ENCODE assay signal across 25 mouse cellular contexts in genomic region chr10:87325143-87325542, GRCm38 (mm10).
DNase-seq lines count a peak whose midpoint lies in the region; ATAC-seq and TF ChIP-seq lines count a peak whose summit lies in the region.
"Had no signal": no experiment of that assay in that cellular context is flagged by ENCODE, and none has a peak within 500 bp of the region (broad histone marks: within the 10 kb centered on the region; RNA-seq: fewer than 3 reads in every experiment).

No protein-coding gene starts in this region.

- no peak for TF ChIP-seq POLR2A in brain, embryonic 14.5 days (IDR thresholded peaks at IDR 0.05; ENCODE audit: borderline replicate concordance, extremely low read depth, insufficient read depth, insufficient read length, poor library complexity, severe bottlenecking)

- H3K4me1 ChIP-seq in hindbrain, embryonic 13.5 days (replicated peaks), result 0 out of 2 replicates have a peak, but pooled peaks cover 8% of the 10 kb centered on the region
- H3K4me1 ChIP-seq in hindbrain, embryonic 12.5 days, result no peaks in the 10 kb centered on the region
- peaks cover 14% of the 10 kb centered on the region for H3K4me1 ChIP-seq in forebrain, embryonic 14.5 days (ENCODE audit: control insufficient read depth, insufficient read depth, low read length)
- no peaks in the 10 kb centered on the region for H3K4me1 ChIP-seq in hindbrain, postnatal 0 days (ENCODE audit: insufficient read depth, low read length)
- H3K4me1 ChIP-seq: embryonic facial prominence, embryonic 15.5 days had no signal

- no peak for ATAC-seq in hindbrain, embryonic 13.5 days (ENCODE audit: low FRiP score)
- ATAC-seq in hindbrain, embryonic 12.5 days (ENCODE audit: low FRiP score), result no peak
- ATAC-seq in forebrain, embryonic 14.5 days, result peak; percentile 55
- peak; percentile 63; the same call in 1 of the 2 replicates for ATAC-seq in hindbrain, postnatal 0 days
- ATAC-seq: activated CD4-positive, CD25-positive, alpha-beta regulatory T cell, adult 4 months; CD4-positive, CD25-positive, alpha-beta regulatory T cell, adult 4 months had no signal

- H3K9me3 ChIP-seq in hindbrain, embryonic 13.5 days, result no peaks in the 10 kb centered on the region
- no peaks in the 10 kb centered on the region for H3K9me3 ChIP-seq in hindbrain, embryonic 12.5 days (replicated peaks)
- H3K9me3 ChIP-seq in forebrain, embryonic 14.5 days (replicated peaks; ENCODE audit: control insufficient read depth, low read length), result no peaks in the 10 kb centered on the region
- no peaks in the 10 kb centered on the region for H3K9me3 ChIP-seq in hindbrain, postnatal 0 days (ENCODE audit: low read length)
- H3K9me3 ChIP-seq: embryonic facial prominence, embryonic 15.5 days had no signal

- WGBS in hindbrain, embryonic 13.5 days, result 47% methylated on average over 9 of the region's 9 CpGs
- WGBS in hindbrain, embryonic 12.5 days, result 56% methylated on average over 9 of the region's 9 CpGs
- 5% methylated on average over 9 of the region's 9 CpGs for WGBS in forebrain, embryonic 14.5 days
- 59% methylated on average over 9 of the region's 9 CpGs for WGBS in hindbrain, postnatal 0 days

- no peaks in the 10 kb centered on the region for H3K36me3 ChIP-seq in hindbrain, embryonic 13.5 days
- H3K36me3 ChIP-seq in hindbrain, embryonic 12.5 days, result no peaks in the 10 kb centered on the region
- H3K36me3 ChIP-seq in forebrain, embryonic 14.5 days (ENCODE audit: control insufficient read depth, insufficient read depth, low read length), result no peaks in the 10 kb centered on the region
- H3K36me3 ChIP-seq in hindbrain, postnatal 0 days (ENCODE audit: insufficient read depth, low read length), result no peaks in the 10 kb centered on the region
- H3K36me3 ChIP-seq: embryonic facial prominence, embryonic 15.5 days had no signal

- TF ChIP-seq CTCF in brain, embryonic 14.5 days (IDR thresholded peaks at IDR 0.05; ENCODE audit: borderline replicate concordance, extremely low read depth, insufficient read depth, insufficient read length), result no peak
- TF ChIP-seq CTCF in hindbrain, postnatal 0 days (IDR thresholded peaks at IDR 0.05; ENCODE audit: low read depth), result no peak

- H3K27me3 ChIP-seq in hindbrain, embryonic 13.5 days, result no peaks in the 10 kb centered on the region
- peaks cover 4% of the 10 kb centered on the region; the same call in 1 of the 2 replicates for H3K27me3 ChIP-seq in hindbrain, embryonic 12.5 days
- H3K27me3 ChIP-seq in forebrain, embryonic 14.5 days (replicated peaks; ENCODE audit: control insufficient read depth, insufficient read depth, low read length), result no peaks in the 10 kb centered on the region
- H3K27me3 ChIP-seq in hindbrain, postnatal 0 days (ENCODE audit: insufficient read depth, low read length), result no peaks in the 10 kb centered on the region
- H3K27me3 ChIP-seq: embryonic facial prominence, embryonic 15.5 days had no signal

- peak; percentile 71 for DNase-seq in brain, embryonic 14.5 days (ENCODE audit: low read depth)
- peak; percentile 22 for DNase-seq in forebrain, embryonic 14.5 days (ENCODE audit: low spot score)
- DNase-seq in hindbrain, postnatal 0 days (ENCODE audit: low spot score), result peak; percentile 16
- DNase-seq in heart, adult 11 months, result no peak
- no peak for DNase-seq in adrenal gland, adult 8-10 months
- no peak for DNase-seq in spleen, postnatal 4 days (ENCODE audit: low spot score in 2 of 2)
- DNase-seq: adrenal gland, postnatal 14 days; cerebellum, adult 2 months; cerebellum, postnatal 36 days; gastrocnemius, adult 2 months; heart, postnatal 10 days; kidney, adult 2 months; kidney, postnatal 14 days; layer of hippocampus, adult 9-11 months; lung, adult 18-20 months; right cerebral cortex, postnatal 25 days; thymus, adult 2 months had no signal

- H3K4me3 ChIP-seq in hindbrain, embryonic 13.5 days, result no peak overlapping the region
- H3K4me3 ChIP-seq in hindbrain, embryonic 12.5 days, result no peak overlapping the region
- no peak overlapping the region for H3K4me3 ChIP-seq in forebrain, embryonic 14.5 days (ENCODE audit: low read depth, low read length)
- no peak overlapping the region for H3K4me3 ChIP-seq in hindbrain, postnatal 0 days (ENCODE audit: low read length)
- H3K4me3 ChIP-seq: embryonic facial prominence, embryonic 15.5 days; gastrocnemius, adult 2 months; myocyte had no signal

- 0 out of 2 replicates have a peak overlapping the region, but pooled peaks have one; percentile 36 for H3K27ac ChIP-seq in hindbrain, embryonic 13.5 days
- no peak overlapping the region for H3K27ac ChIP-seq in hindbrain, embryonic 12.5 days
- no peak overlapping the region for H3K27ac ChIP-seq in forebrain, embryonic 14.5 days (ENCODE audit: low read depth, low read length)
- 0 out of 2 replicates have a peak overlapping the region, but pooled peaks have one; percentile 9 for H3K27ac ChIP-seq in hindbrain, postnatal 0 days
- H3K27ac ChIP-seq: embryonic facial prominence, embryonic 15.5 days; gastrocnemius, adult 2 months had no signal

- no peak overlapping the region for H3K9ac ChIP-seq in hindbrain, embryonic 13.5 days
- no peak overlapping the region for H3K9ac ChIP-seq in hindbrain, embryonic 12.5 days
- H3K9ac ChIP-seq in forebrain, embryonic 14.5 days (ENCODE audit: low read length), result no peak overlapping the region
- H3K9ac ChIP-seq in hindbrain, postnatal 0 days (replicated peaks; ENCODE audit: low read length), result no peak overlapping the region
- H3K9ac ChIP-seq: embryonic facial prominence, embryonic 15.5 days had no signal

- peak overlapping the region; percentile 17; the same call in 1 of the 2 replicates for H3K4me2 ChIP-seq in hindbrain, embryonic 13.5 days
- H3K4me2 ChIP-seq in hindbrain, embryonic 12.5 days (replicated peaks), result no peak overlapping the region
- H3K4me2 ChIP-seq in forebrain, embryonic 14.5 days (ENCODE audit: low read length), result peak overlapping the region; percentile 33; the same call in 1 of the 2 replicates
- peak overlapping the region; percentile 21; the same call in 1 of the 2 replicates for H3K4me2 ChIP-seq in hindbrain, postnatal 0 days (ENCODE audit: low read depth, low read length)
- H3K4me2 ChIP-seq: embryonic facial prominence, embryonic 15.5 days; heart, embryonic 11.5 days; liver, embryonic 11.5 days had no signal

Comparison
In these comparisons a context has a peak if more than half of its experiments do, and no peak if none do; other contexts are left out.
1. ATAC-seq: peak in forebrain, embryonic 14.5 days (single experiment) and hindbrain, postnatal 0 days (single experiment); none in hindbrain, embryonic 13.5 days (single experiment) and hindbrain, embryonic 12.5 days (single experiment).
2. H3K27ac ChIP-seq: peak in hindbrain, embryonic 13.5 days (single experiment) and hindbrain, postnatal 0 days (single experiment); none in hindbrain, embryonic 12.5 days (single experiment) and forebrain, embryonic 14.5 days (single experiment).
3. DNase-seq: peak in brain, embryonic 14.5 days (single experiment), forebrain, embryonic 14.5 days (single experiment) and hindbrain, postnatal 0 days (single experiment); none in heart, adult 11 months (single experiment), adrenal gland, adult 8-10 months (single experiment) and spleen, postnatal 4 days (0 of 2).